Mouse (Mus musculus): ENCODE measurements around the gene Fuca1.
A peak's percentile ranks its signal among the peaks of the same experiment; 100 is the strongest.

The Fuca1 gene

GRCm38 (mm10) chr4:135920304-135921241 lies at the start of gene Fuca1:
TSS of gene Fuca1 (plus strand) at chr4:135920735.
- peak; percentile 96 to 98 for DNase-seq (ENCODE audit: low spot score in 2 of 2)

GRCm38 (mm10) chr4:135872015-135872414 lies 48.5 kb upstream of the Fuca1 start:
- DNase-seq (ENCODE audit: low spot score in 2 of 2) = no peak

GRCm38 (mm10) chr4:135872589-135873391 lies 47.7 kb upstream of the Fuca1 start:
- no peak for DNase-seq (ENCODE audit: low spot score in 2 of 2)

GRCm38 (mm10) chr4:135873526-135874202 lies 46.9 kb upstream of the Fuca1 start, which contains the start of gene Pnrc2:
TSS of gene Pnrc2 (minus strand) at chr4:135873850.
- DNase-seq (ENCODE audit: low spot score in 2 of 2) = peak; percentile 89 to 91

- no peak for DNase-seq (ENCODE audit: low spot score in 2 of 2)
Observed at GRCm38 (mm10) chr4:135874564-135875535, 45.7 kb upstream of the Fuca1 start.

GRCm38 (mm10) chr4:135875546-135875945 lies 45.0 kb upstream of the Fuca1 start:
- no peak for DNase-seq (ENCODE audit: low spot score in 2 of 2)

- DNase-seq (ENCODE audit: low spot score in 2 of 2) = no peak
Observed at GRCm38 (mm10) chr4:135875991-135876582, 44.4 kb upstream of the Fuca1 start.

- DNase-seq (ENCODE audit: low spot score in 2 of 2) = peak; percentile 85
Observed at GRCm38 (mm10) chr4:135876583-135877020, 43.9 kb upstream of the Fuca1 start.

GRCm38 (mm10) chr4:135877742-135878141 lies 42.8 kb upstream of the Fuca1 start:
- DNase-seq (ENCODE audit: low spot score in 2 of 2) = peak in 1 of 2 experiments; percentile 49

GRCm38 (mm10) chr4:135879021-135879420 lies 41.5 kb upstream of the Fuca1 start:
- DNase-seq (ENCODE audit: low spot score in 2 of 2) = no peak

GRCm38 (mm10) chr4:135880018-135880417 lies 40.5 kb upstream of the Fuca1 start:
- DNase-seq (ENCODE audit: low spot score in 2 of 2) = no peak

GRCm38 (mm10) chr4:135880576-135880975 lies 40.0 kb upstream of the Fuca1 start:
- DNase-seq (ENCODE audit: low spot score in 2 of 2) = no peak

GRCm38 (mm10) chr4:135882023-135882422 lies 38.5 kb upstream of the Fuca1 start:
- DNase-seq (ENCODE audit: low spot score in 2 of 2) = no peak

GRCm38 (mm10) chr4:135883401-135883851 lies 37.1 kb upstream of the Fuca1 start:
- no peak for DNase-seq (ENCODE audit: low spot score in 2 of 2)

- no peak for DNase-seq (ENCODE audit: low spot score in 2 of 2)
Observed at GRCm38 (mm10) chr4:135883881-135884516, 36.5 kb upstream of the Fuca1 start.

GRCm38 (mm10) chr4:135884531-135884930 lies 36.0 kb upstream of the Fuca1 start:
- DNase-seq (ENCODE audit: low spot score in 2 of 2) = no peak

GRCm38 (mm10) chr4:135885676-135886075 lies 34.9 kb upstream of the Fuca1 start:
- no peak for DNase-seq (ENCODE audit: low spot score in 2 of 2)

GRCm38 (mm10) chr4:135886184-135886583 lies 34.4 kb upstream of the Fuca1 start:
- no peak for DNase-seq (ENCODE audit: low spot score in 2 of 2)

GRCm38 (mm10) chr4:135888448-135889057 lies 32.0 kb upstream of the Fuca1 start:
- DNase-seq (ENCODE audit: low spot score in 2 of 2) = no peak
